Mouse (Mus musculus) CH12.LX (cell line): ENCODE measurements at regions not wholly inside any gene's neighbourhood (a gene's known extent, or its start where the extent isn't known, plus 50 kb on each side); places are given as distances from the start of the nearest gene placed in this dataset.

Source experiments
- DNase-seq: peaks from one replicate; pipeline ENCODE4 v3.0.0-alpha.2; 2013; ENCODE audit errors: extremely low read depth
- H3K27ac ChIP-seq: 2 replicates; pipeline ENCODE4 v1.5.1; 2012; ENCODE audit warnings: low read depth, mild to moderate bottlenecking, control low read depth, moderate library complexity; ENCODE audit not compliant: insufficient read depth
- H3K27me3 ChIP-seq: replicated peaks from 2 replicates; pipeline ENCODE3; 2012; ENCODE audit warnings: inconsistent platforms
- H3K36me3 ChIP-seq, 2 experiments: replicated peaks in 1 of 2; 2 replicates each; pipeline versions ENCODE3 to v1.6.1; 2012; ENCODE audit warnings: inconsistent platforms in 1 of 2, low read length in 1 of 2, mild to moderate bottlenecking in 1 of 2, mixed read lengths in 1 of 2, moderate library complexity in 1 of 2; ENCODE audit not compliant: control insufficient read depth in 1 of 2, insufficient read depth in 1 of 2
- H3K4me1 ChIP-seq, 2 experiments: 2 replicates each; pipeline ENCODE4 v1.6.1; 2012; ENCODE audit warnings: inconsistent platforms in 1 of 2, moderate library complexity in 1 of 2; ENCODE audit not compliant: insufficient read depth in 2 of 2, control insufficient read depth in 1 of 2
- H3K4me2 ChIP-seq: 2 replicates; pipeline ENCODE4 v1.6.1; 2012; ENCODE audit warnings: low read depth, mild to moderate bottlenecking, control low read depth; ENCODE audit not compliant: poor library complexity, insufficient read depth, severe bottlenecking
- H3K4me3 ChIP-seq, 3 experiments: fragments of 150-350 bp in 1 of 3; sonication (generic) in 1 of 3; replicated peaks in 1 of 3; 2 replicates each; pipeline versions ENCODE3 to v1.5.1; 2011 to 2012; ENCODE audit warnings: low read depth in 2 of 3, low read length in 2 of 3, mild to moderate bottlenecking in 2 of 3, moderate library complexity in 2 of 3, control low read depth in 1 of 3, improper control_type of control experiment in 1 of 3, inconsistent platforms in 1 of 3, mixed read lengths in 1 of 3; ENCODE audit not compliant: poor library complexity in 1 of 3
- H3K79me2 ChIP-seq: replicated peaks from 2 replicates; pipeline ENCODE4 v1.6.1; 2012; ENCODE audit warnings: mild to moderate bottlenecking, moderate library complexity; ENCODE audit not compliant: control insufficient read depth, poor library complexity, insufficient read depth, severe bottlenecking; ENCODE audit errors: extremely low read depth
- H3K9ac ChIP-seq: 2 replicates; pipeline ENCODE4 v1.6.1; 2012; ENCODE audit warnings: low read depth, mild to moderate bottlenecking, control low read depth, moderate library complexity; ENCODE audit not compliant: insufficient read depth
- H3K9me3 ChIP-seq: replicated peaks from 2 replicates; pipeline ENCODE3; 2012; ENCODE audit warnings: low read length, inconsistent platforms, mixed read lengths
- CHD1 ChIP-seq: IDR thresholded peaks from 2 replicates; pipeline ENCODE4 v1.6.1; 2012; ENCODE audit warnings: low read depth, low read length, improper control_type of control experiment, inconsistent platforms
- CHD2 ChIP-seq: IDR thresholded peaks from 2 replicates; pipeline ENCODE4 v1.6.1; 2011; ENCODE audit warnings: low read length, improper control_type of control experiment
- CTCF ChIP-seq, 2 experiments: IDR thresholded peaks in 1 of 2; conservative IDR thresholded peaks in 1 of 2; 2 replicates each; pipeline ENCODE4 v1.5.1; 2011 to 2012; ENCODE audit warnings: low read depth in 2 of 2, low read length in 2 of 2, improper control_type of control experiment in 1 of 2, inconsistent platforms in 1 of 2, mild to moderate bottlenecking in 1 of 2, moderate library complexity in 1 of 2
- EP300 ChIP-seq: IDR thresholded peaks from 2 replicates; pipeline ENCODE4 v1.6.1; 2011; ENCODE audit warnings: low read length, improper control_type of control experiment
- GABPA ChIP-seq: IDR thresholded peaks from 2 replicates; pipeline ENCODE4 v1.6.1; 2012; ENCODE audit warnings: low read depth, low read length, improper control_type of control experiment, inconsistent platforms; ENCODE audit not compliant: insufficient replicate concordance
- KAT2A ChIP-seq: IDR thresholded peaks from 2 replicates; pipeline ENCODE4 v1.6.1; 2012; ENCODE audit warnings: low read length, improper control_type of control experiment, inconsistent platforms; ENCODE audit not compliant: insufficient replicate concordance
- MEF2A ChIP-seq: IDR thresholded peaks from 2 replicates; pipeline ENCODE4 v1.6.1; 2014; ENCODE audit warnings: low read depth, mild to moderate bottlenecking, inconsistent platforms, low read length, improper control_type of control experiment, borderline replicate concordance
- MXI1 ChIP-seq: IDR thresholded peaks from 2 replicates; pipeline ENCODE4 v1.6.1; 2011; ENCODE audit warnings: mild to moderate bottlenecking, low read depth, low read length, improper control_type of control experiment
- NELFE ChIP-seq: IDR thresholded peaks from 2 replicates; pipeline ENCODE4 v1.6.1; 2011; ENCODE audit warnings: low read depth, low read length, improper control_type of control experiment
- PAX5 ChIP-seq: IDR thresholded peaks from 2 replicates; pipeline ENCODE4 v1.6.1; 2012; ENCODE audit warnings: low read length, inconsistent platforms, mixed read lengths
- POLR2A ChIP-seq: IDR thresholded peaks from 2 replicates; pipeline ENCODE4 v1.6.1; 2011; ENCODE audit warnings: low read depth, mild to moderate bottlenecking, improper control_type of control experiment, low read length
- RAD21 ChIP-seq: IDR thresholded peaks from 2 replicates; pipeline ENCODE4 v1.6.1; 2011; ENCODE audit warnings: low read depth, mild to moderate bottlenecking, low read length, improper control_type of control experiment, moderate library complexity
- RCOR1 ChIP-seq: conservative IDR thresholded peaks from 2 replicates; pipeline ENCODE4 v1.6.1; 2012; ENCODE audit warnings: low read depth, mild to moderate bottlenecking, inconsistent platforms, low read length, improper control_type of control experiment
- SMC3 ChIP-seq: IDR thresholded peaks from 2 replicates; pipeline ENCODE4 v1.6.1; 2011; ENCODE audit warnings: low read depth, low read length, improper control_type of control experiment
- TBP ChIP-seq: conservative IDR thresholded peaks from 2 replicates; pipeline ENCODE4 v1.6.1; 2011; ENCODE audit warnings: low read depth, low read length, improper control_type of control experiment
- TCF12 ChIP-seq: IDR thresholded peaks from 2 replicates; pipeline ENCODE4 v1.6.1; 2014; ENCODE audit warnings: low read depth, mild to moderate bottlenecking, inconsistent platforms, low read length, improper control_type of control experiment
- UBTF ChIP-seq: IDR thresholded peaks from 2 replicates; pipeline ENCODE4 v1.6.1; 2012; ENCODE audit warnings: low read depth, mild to moderate bottlenecking, inconsistent platforms, low read length, improper control_type of control experiment, moderate library complexity
- USF1 ChIP-seq: IDR thresholded peaks from 2 replicates; pipeline ENCODE4 v1.6.1; 2014; ENCODE audit warnings: low read depth, mild to moderate bottlenecking, inconsistent platforms, low read length, improper control_type of control experiment
- USF2 ChIP-seq: conservative IDR thresholded peaks from 2 replicates; pipeline ENCODE4 v1.6.1; 2011; ENCODE audit warnings: low read depth, low read length, improper control_type of control experiment
- ZKSCAN1 ChIP-seq: IDR thresholded peaks from 2 replicates; pipeline ENCODE4 v1.6.1; 2012; ENCODE audit warnings: low read depth, inconsistent platforms, low read length, improper control_type of control experiment, borderline replicate concordance
- dilution Hi-C: fragments of 300-500 bp; cut with MboI; formaldehyde crosslinking; loops from 2 replicates; pipeline ENCODE4 v1.14.3; 2020; ENCODE audit warnings: low sequenced_read_pairs; ENCODE audit not compliant: extremely low pct_unique_long_range_greater_than_20kb, extremely low pct_ligation_motif_present
- in situ Hi-C: fragments of 300-500 bp; cut with MboI; formaldehyde crosslinking; loops from 3 replicates; pipeline ENCODE4 v1.14.3; 2019; ENCODE audit warnings: low sequenced_read_pairs, low pct_ligation_motif_present, low pct_unique_long_range_greater_than_20kb, mixed read lengths

GRCm38 (mm10) chr4:71316605-71317004 lies 441.2 kb downstream of the Gm11232 start:
- Histone ChIP-seq H3K9me3 (peaks cover 2% of the 10 kb centered on the region), H3K36me3 (no peaks in the 10 kb centered on the region), H3K79me2 (no peaks in the 10 kb centered on the region), H3K27me3 (no peaks in the 10 kb centered on the region), H3K9ac (no peak overlapping the region), H3K4me3 (no peak overlapping the region), H3K4me1 (no peaks in the 10 kb centered on the region), H3K4me2 (no peak overlapping the region), H3K27ac (no peak overlapping the region)
- in situ Hi-C loops = no loop called here
- no peak for DNase-seq
- TF ChIP-seq SMC3 (no peak), RCOR1 (no peak), POLR2A (no peak), RAD21 (no peak), USF2 (no peak), CTCF (conservative IDR thresholded peaks at IDR 0.05 in 1 of 2, IDR thresholded peaks at IDR 0.05 in 1 of 2; ENCODE audit: low read depth in 2 of 2, low read length in 2 of 2) (no peak), MXI1 (no peak), MEF2A (no peak), GABPA (no peak), USF1 (no peak), ZKSCAN1 (no peak), PAX5 (no peak), CHD1 (no peak), EP300 (no peak), UBTF (no peak), CHD2 (no peak)
- dilution Hi-C loops = no loop called here

- H3K4me3 ChIP-seq = no peak overlapping the region
- no peaks in the 10 kb centered on the region for H3K36me3 ChIP-seq
- no peak overlapping the region for H3K27ac ChIP-seq
- in situ Hi-C loops = no loop called here
- no peaks in the 10 kb centered on the region for H3K79me2 ChIP-seq
- H3K4me1 ChIP-seq = no peaks in the 10 kb centered on the region
- no peak overlapping the region for H3K9ac ChIP-seq
- no peak for DNase-seq
- no peaks in the 10 kb centered on the region for H3K27me3 ChIP-seq
- peaks cover 12% of the 10 kb centered on the region for H3K9me3 ChIP-seq
- H3K4me2 ChIP-seq = no peak overlapping the region
- no peak for TF ChIP-seq TCF12
- no peak for TF ChIP-seq NELFE
- TF ChIP-seq MEF2A = no peak
- no peak for TF ChIP-seq KAT2A
- TF ChIP-seq PAX5 = no peak
- TF ChIP-seq TBP = no peak
- dilution Hi-C loops = no loop called here
Observed at GRCm38 (mm10) chr4:71307176-71307612, 450.6 kb downstream of the Gm11232 start.
